Mouse (Mus musculus) kidney, adult 2 months (tissue): ENCODE measurements around the gene Armc12.

Experiments used
- CTCF ChIP-seq: fragments of 200-500 bp; conservative IDR thresholded peaks from 2 replicates; pipeline ENCODE4 v1.5.1; 2011; ENCODE audit warnings: low read depth, mild to moderate bottlenecking, control low read depth, low read length, moderate library complexity, mixed read lengths; ENCODE audit not compliant: insufficient read depth, insufficient read length
- POLR2A ChIP-seq: fragments of 200-500 bp; IDR thresholded peaks from one replicate; pipeline ENCODE4 v1.6.1; 2011; ENCODE audit warnings: low read depth, low read length, control low read depth

DNA sequence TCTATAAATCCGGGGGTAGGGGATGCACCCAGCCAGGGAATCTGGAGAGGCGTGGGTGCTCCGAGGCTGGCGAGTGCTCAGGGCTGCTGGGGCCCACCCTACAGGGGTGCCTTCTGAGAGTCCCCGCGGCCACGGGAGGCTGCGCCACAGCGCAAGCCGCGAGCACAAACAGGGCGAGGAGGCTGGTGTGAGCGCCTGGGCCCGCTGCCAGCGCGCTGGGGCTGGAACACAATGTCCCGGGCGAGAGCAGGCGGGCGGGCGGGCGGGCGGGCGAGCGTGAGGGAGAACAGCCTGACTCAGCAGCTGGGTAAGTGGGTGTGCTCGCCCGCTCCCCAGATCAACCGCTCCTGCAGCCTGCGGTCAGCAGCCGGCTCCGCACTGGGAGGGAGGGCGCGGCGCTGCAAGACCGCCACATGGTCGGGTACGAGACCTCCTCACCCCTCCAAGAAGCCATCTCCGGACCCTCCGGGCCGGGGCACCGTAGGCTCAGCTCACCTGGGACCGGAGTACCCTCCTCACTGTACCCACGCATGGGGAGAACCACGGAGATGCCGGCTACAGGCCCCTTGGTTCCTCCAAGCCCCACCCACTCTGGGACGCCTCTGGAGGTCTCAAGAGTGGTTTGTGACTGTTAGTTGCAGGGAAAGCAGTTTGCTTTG lies 12.5 kb upstream of the Armc12 start:
- no peak for TF ChIP-seq CTCF
- no peak for TF ChIP-seq POLR2A
